Mouse (Mus musculus): ENCODE data around the gene Mosmo.

- TF ChIP-seq CTCF (IDR thresholded peaks at IDR 0.05; ENCODE audit: borderline replicate concordance, extremely low read depth, insufficient read depth, insufficient read length): no peak
- no peak for TF ChIP-seq POLR2A (IDR thresholded peaks at IDR 0.05; ENCODE audit: borderline replicate concordance, extremely low read depth, insufficient read depth, insufficient read length, poor library complexity, severe bottlenecking)
Measured at GRCm38 (mm10) chr7:120746029-120746428, 68.6 kb downstream of the Mosmo start.
